Mouse (Mus musculus) neural tube, embryonic 12.5 days (tissue): ENCODE results near the gene Aadac. TPM values are rescaled to one million over a fixed set of nuclear protein-coding genes. Genes with fewer than 3 reads are reported as not detected.

Experiments
- ATAC-seq: fragments of 200-750 bp; cut with Nextera tagmentation; 2 replicates; pipeline ENCODE4 v1.8.0; 2017; ENCODE audit warnings: low read depth, mild to moderate bottlenecking, moderate TSS enrichment, moderate library complexity; ENCODE audit not compliant: low FRiP score
- H3K27ac ChIP-seq: fragments of 300-500 bp; sonication (generic); 2 replicates; pipeline ENCODE4 v1.5.1; 2016
- H3K27me3 ChIP-seq: fragments of 300-500 bp; sonication (generic); replicated peaks from 2 replicates; pipeline ENCODE4 v1.6.1; 2016; ENCODE audit warnings: mild to moderate bottlenecking
- H3K36me3 ChIP-seq: fragments of 300-500 bp; sonication (generic); 2 replicates; pipeline ENCODE4 v1.6.1; 2016; ENCODE audit warnings: mild to moderate bottlenecking
- H3K4me1 ChIP-seq: fragments of 300-500 bp; sonication (generic); 2 replicates; pipeline ENCODE4 v1.6.1; 2016
- H3K4me2 ChIP-seq: fragments of 300-500 bp; sonication (generic); replicated peaks from 2 replicates; pipeline ENCODE4 v1.6.1; 2016; ENCODE audit warnings: mild to moderate bottlenecking
- H3K4me3 ChIP-seq: fragments of 300-500 bp; sonication (generic); 2 replicates; pipeline ENCODE4 v1.5.1; 2016
- H3K9ac ChIP-seq: fragments of 300-500 bp; sonication (generic); 2 replicates; pipeline ENCODE4 v1.6.1; 2016; ENCODE audit warnings: mild to moderate bottlenecking
- H3K9me3 ChIP-seq: fragments of 300-500 bp; sonication (generic); 2 replicates; pipeline ENCODE4 v1.6.1; 2016; ENCODE audit warnings: mild to moderate bottlenecking
- WGBS: fragments of 180-500 bp; shearing (Covaris S2); methylation state at CpG from one replicate; pipeline ENCODE4 v1.1.7; 2016; 5-methylcytosine and 5-hydroxymethylcytosine counted together
- polyA plus RNA-seq: library from polyadenylated mRNA; unstranded; fragments of >200 nt; fragmentation: Nextera tagmentation; extraction: Ambion mirVana; gene quantifications from 2 replicates; pipeline ENCODE4 v1.2.1, GENCODE M21; 2016

Gene Aadac
- 0.15 and 0.24 TPM in 2 replicates for polyA plus RNA-seq

GRCm38 (mm10) chr3:60025417-60025816 lies at the start of gene Aadac:
Gene Aadac, plus strand, starts transcription at chr3:60025717.
- Histone ChIP-seq H3K9me3 (no peaks in the 10 kb centered on the region), H3K4me1 (no peaks in the 10 kb centered on the region), H3K27me3 (no peaks in the 10 kb centered on the region), H3K27ac (no peak within 1 kb of the TSS), H3K9ac (no peak within 1 kb of the TSS), H3K36me3 (no peaks in the 10 kb centered on the region), H3K4me2 (no peak within 1 kb of the TSS), H3K4me3 (no peak within 1 kb of the TSS)
- ATAC-seq: no peak
- 73% methylated on average over 1 of the region's 1 CpGs for WGBS

- no peak for ATAC-seq
- Histone ChIP-seq H3K9me3 (no peaks in the 10 kb centered on the region), H3K27ac (no peak overlapping the region), H3K27me3 (no peaks in the 10 kb centered on the region), H3K4me1 (no peaks in the 10 kb centered on the region), H3K36me3 (no peaks in the 10 kb centered on the region), H3K9ac (no peak overlapping the region), H3K4me2 (no peak overlapping the region), H3K4me3 (no peak overlapping the region)
Observed at GRCm38 (mm10) chr3:60003622-60004021, 21.9 kb upstream of the Aadac start.

- H3K4me1 ChIP-seq: no peaks in the 10 kb centered on the region
- H3K9me3 ChIP-seq: no peaks in the 10 kb centered on the region
- ATAC-seq: no peak
- WGBS: 63% methylated on average over 1 of the region's 1 CpGs
- no peak within 1 kb of the TSS for H3K27ac ChIP-seq
- H3K36me3 ChIP-seq: no peaks in the 10 kb centered on the region
- no peaks in the 10 kb centered on the region for H3K27me3 ChIP-seq
- H3K4me2 ChIP-seq: no peak within 1 kb of the TSS
- no peak within 1 kb of the TSS for H3K4me3 ChIP-seq
- no peak within 1 kb of the TSS for H3K9ac ChIP-seq
Observed at GRCm38 (mm10) chr3:60006443-60006842, 19.1 kb upstream of the Aadac start, which contains the start of gene Aadacl2. Gene Aadacl2, plus strand, starts transcription at chr3:60006743.

- Histone ChIP-seq H3K36me3 (no peaks in the 10 kb centered on the region), H3K4me3 (no peak overlapping the region)
Observed at GRCm38 (mm10) chr3:60031511-60031910, 6.0 kb downstream of the Aadac start.

GRCm38 (mm10) chr3:60046221-60046913 lies 20.9 kb downstream of the Aadac start:
- H3K4me3 ChIP-seq: no peak overlapping the region
- no peaks in the 10 kb centered on the region for H3K36me3 ChIP-seq
- H3K9me3 ChIP-seq: no peaks in the 10 kb centered on the region
- H3K4me1 ChIP-seq: no peaks in the 10 kb centered on the region
- no peak overlapping the region for H3K4me2 ChIP-seq
- H3K27ac ChIP-seq: no peak overlapping the region
- H3K9ac ChIP-seq: no peak overlapping the region
- H3K27me3 ChIP-seq: no peaks in the 10 kb centered on the region
- ATAC-seq: no peak
- WGBS: 78% methylated on average over 3 of the region's 3 CpGs

More at GRCm38 (mm10) chr3:60031511-60031910, 6.0 kb downstream of the Aadac start:
- no peak for ATAC-seq
- H3K27me3 ChIP-seq: no peaks in the 10 kb centered on the region
- H3K27ac ChIP-seq: no peak overlapping the region
- no peak overlapping the region for H3K9ac ChIP-seq
- no peaks in the 10 kb centered on the region for H3K4me1 ChIP-seq
- H3K4me2 ChIP-seq: no peak overlapping the region
- WGBS: 92% methylated on average over 4 of the region's 4 CpGs
- H3K9me3 ChIP-seq: no peaks in the 10 kb centered on the region

- no peaks in the 10 kb centered on the region for H3K27me3 ChIP-seq
- 85% methylated on average over 3 of the region's 3 CpGs for WGBS
- no peaks in the 10 kb centered on the region for H3K4me1 ChIP-seq
- no peak overlapping the region for H3K4me3 ChIP-seq
- ATAC-seq: no peak
- no peak overlapping the region for H3K27ac ChIP-seq
- H3K9ac ChIP-seq: no peak overlapping the region
- H3K9me3 ChIP-seq: no peaks in the 10 kb centered on the region
- no peak overlapping the region for H3K4me2 ChIP-seq
- H3K36me3 ChIP-seq: no peaks in the 10 kb centered on the region
Observed at GRCm38 (mm10) chr3:60053231-60053927, 27.9 kb downstream of the Aadac start.

GRCm38 (mm10) chr3:60053931-60054330 lies 28.4 kb downstream of the Aadac start:
- no peak for ATAC-seq
- 92% methylated on average over 2 of the region's 2 CpGs for WGBS
- H3K36me3 ChIP-seq: no peaks in the 10 kb centered on the region

GRCm38 (mm10) chr3:60056451-60056850 lies 30.9 kb downstream of the Aadac start:
- no peak overlapping the region for H3K4me2 ChIP-seq
- no peak overlapping the region for H3K4me3 ChIP-seq
- H3K9ac ChIP-seq: no peak overlapping the region
- ATAC-seq: no peak
- no peaks in the 10 kb centered on the region for H3K9me3 ChIP-seq
- no peaks in the 10 kb centered on the region for H3K36me3 ChIP-seq
- H3K27ac ChIP-seq: no peak overlapping the region
- H3K4me1 ChIP-seq: no peaks in the 10 kb centered on the region
- no peaks in the 10 kb centered on the region for H3K27me3 ChIP-seq
- 33% methylated on average over 3 of the region's 3 CpGs for WGBS

More at GRCm38 (mm10) chr3:60053931-60054330, 28.4 kb downstream of the Aadac start:
- Histone ChIP-seq H3K9ac (no peak overlapping the region), H3K27me3 (no peaks in the 10 kb centered on the region), H3K27ac (no peak overlapping the region), H3K4me1 (no peaks in the 10 kb centered on the region), H3K4me2 (no peak overlapping the region), H3K9me3 (no peaks in the 10 kb centered on the region), H3K4me3 (no peak overlapping the region)

GRCm38 (mm10) chr3:60057070-60057808 lies 31.7 kb downstream of the Aadac start:
- H3K4me3 ChIP-seq: no peak overlapping the region
- H3K27ac ChIP-seq: no peak overlapping the region
- 81% methylated on average over 2 of the region's 2 CpGs for WGBS
- no peak overlapping the region for H3K9ac ChIP-seq
- no peaks in the 10 kb centered on the region for H3K27me3 ChIP-seq
- no peak for ATAC-seq
- H3K9me3 ChIP-seq: no peaks in the 10 kb centered on the region
- H3K4me1 ChIP-seq: no peaks in the 10 kb centered on the region
- H3K4me2 ChIP-seq: no peak overlapping the region
- no peaks in the 10 kb centered on the region for H3K36me3 ChIP-seq

GRCm38 (mm10) chr3:60057809-60058082 lies 32.2 kb downstream of the Aadac start:
- WGBS: 70% methylated on average over 1 of the region's 1 CpGs
- ATAC-seq: no peak

GRCm38 (mm10) chr3:60078883-60079415 lies 53.4 kb downstream of the Aadac start:
- no peak for ATAC-seq
- Histone ChIP-seq H3K4me1 (0 out of 2 replicates have a peak, but pooled peaks cover 3% of the 10 kb centered on the region), H3K36me3 (no peaks in the 10 kb centered on the region), H3K27me3 (no peaks in the 10 kb centered on the region), H3K4me3 (no peak overlapping the region), H3K9me3 (no peaks in the 10 kb centered on the region), H3K27ac (no peak overlapping the region), H3K9ac (no peak overlapping the region), H3K4me2 (no peak overlapping the region)
- WGBS: 82% methylated on average over 1 of the region's 1 CpGs

More at GRCm38 (mm10) chr3:60057809-60058082, 32.2 kb downstream of the Aadac start:
- no peak overlapping the region for H3K4me2 ChIP-seq
- H3K36me3 ChIP-seq: no peaks in the 10 kb centered on the region
- no peak overlapping the region for H3K9ac ChIP-seq
- no peak overlapping the region for H3K4me3 ChIP-seq
- no peaks in the 10 kb centered on the region for H3K27me3 ChIP-seq
- H3K27ac ChIP-seq: no peak overlapping the region
- H3K4me1 ChIP-seq: no peaks in the 10 kb centered on the region
- H3K9me3 ChIP-seq: no peaks in the 10 kb centered on the region

GRCm38 (mm10) chr3:60080572-60080971 lies 55.1 kb downstream of the Aadac start:
- Histone ChIP-seq H3K27ac (no peak overlapping the region), H3K9ac (no peak overlapping the region), H3K36me3 (no peaks in the 10 kb centered on the region), H3K4me1 (0 out of 2 replicates have a peak, but pooled peaks cover 3% of the 10 kb centered on the region), H3K9me3 (no peaks in the 10 kb centered on the region), H3K4me2 (no peak overlapping the region), H3K4me3 (no peak overlapping the region), H3K27me3 (no peaks in the 10 kb centered on the region)
- ATAC-seq: no peak
- WGBS: 70% methylated on average over 4 of the region's 4 CpGs
